In the genomic region with DNA sequence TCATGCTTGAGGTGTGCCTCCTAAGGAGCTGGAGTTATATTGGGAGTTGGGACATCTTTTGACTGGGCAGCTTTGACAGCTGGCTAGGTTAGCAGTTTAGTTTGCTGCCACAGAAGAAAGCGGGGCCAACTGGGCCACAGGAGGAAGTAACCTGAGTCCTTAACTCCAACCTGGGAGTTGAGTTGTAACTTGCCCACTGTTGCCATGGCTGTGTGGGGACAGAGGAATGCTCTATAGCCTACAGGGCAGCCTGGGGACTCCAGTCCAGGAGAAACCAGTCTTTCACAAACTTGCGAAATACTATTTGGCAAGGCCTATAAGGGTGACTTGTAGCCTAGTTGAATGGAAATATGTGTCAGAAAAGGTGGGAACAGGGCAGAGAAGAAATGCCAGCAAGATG, we compare ENCODE assay signal across 10 mouse cellular contexts. TPM values are rescaled to one million over a fixed set of nuclear protein-coding genes. Genes with fewer than 3 reads are reported as not detected.
A peak's percentile ranks its signal among the peaks of the same experiment; 100 is the strongest.
DNase-seq lines count a peak whose midpoint lies in the region; ATAC-seq and TF ChIP-seq lines count a peak whose summit lies in the region.
"Had no signal": no experiment of that assay in that cellular context is flagged by ENCODE, and none has a peak within 500 bp of the region (broad histone marks: within the 10 kb centered on the region; RNA-seq: fewer than 3 reads in every experiment).

No protein-coding gene starts in this region.

- DNase-seq in heart, adult 2 months: peak; percentile 31 to 49
- no peak for DNase-seq in heart, adult 8-10 months (ENCODE audit: low spot score)
- DNase-seq in gastrocnemius, adult 8-10 months (ENCODE audit: low spot score in 2 of 2): peak; percentile 54 to 72
- DNase-seq in kidney, postnatal 4 days: peak; percentile 20 to 47
- DNase-seq in ovary, postnatal 10 days (ENCODE audit: low spot score): no peak
- DNase-seq in T-cell, adult 2 months (ENCODE audit: low spot score): no peak

- no peak overlapping the region for H3K4me2 ChIP-seq in stomach, embryonic 16.5 days (ENCODE audit: low read depth, low read length)
- H3K4me2 ChIP-seq: hindbrain, embryonic 12.5 days; stomach, embryonic 15.5 days had no signal

- no peak overlapping the region for H3K4me3 ChIP-seq in heart, adult 2 months
- no peak overlapping the region for H3K4me3 ChIP-seq in stomach, embryonic 16.5 days (replicated peaks; ENCODE audit: low read length)
- H3K4me3 ChIP-seq: hindbrain, embryonic 12.5 days; stomach, embryonic 15.5 days had no signal

- no peaks in the 10 kb centered on the region for H3K27me3 ChIP-seq in heart, adult 2 months (ENCODE audit: control insufficient read depth, insufficient read depth, low read length)
- H3K27me3 ChIP-seq in stomach, embryonic 16.5 days (ENCODE audit: control insufficient read depth, insufficient read depth, low read length): no peaks in the 10 kb centered on the region
- H3K27me3 ChIP-seq: hindbrain, embryonic 12.5 days; stomach, embryonic 15.5 days had no signal

- peak; percentile 50; the same call in 1 of the 2 replicates for ATAC-seq in stomach, embryonic 16.5 days (ENCODE audit: insufficient read depth, low FRiP score)
- no peak for ATAC-seq in CD4-positive, CD25-positive, alpha-beta regulatory T cell, adult 4 months

- H3K79me2 ChIP-seq in heart, adult 2 months (replicated peaks; ENCODE audit: control insufficient read depth, insufficient read depth, low read length): no peaks in the 10 kb centered on the region

- H3K9ac ChIP-seq in heart, adult 2 months (ENCODE audit: low read depth, low read length): no peak overlapping the region
- H3K9ac ChIP-seq in stomach, embryonic 16.5 days (ENCODE audit: low read length): no peak overlapping the region
- H3K9ac ChIP-seq: hindbrain, embryonic 12.5 days; stomach, embryonic 15.5 days had no signal

- TF ChIP-seq POLR2A in heart, adult 2 months (IDR thresholded peaks at IDR 0.05; ENCODE audit: insufficient read depth, low read depth, low read length): no peak

- no peaks in the 10 kb centered on the region; the same call in 1 of the 2 replicates for H3K4me1 ChIP-seq in heart, adult 2 months (ENCODE audit: control insufficient read depth, insufficient read depth, low read length)
- no peaks in the 10 kb centered on the region for H3K4me1 ChIP-seq in stomach, embryonic 16.5 days (ENCODE audit: control insufficient read depth, insufficient read depth, low read length)
- H3K4me1 ChIP-seq: hindbrain, embryonic 12.5 days; stomach, embryonic 15.5 days had no signal

- H3K9me3 ChIP-seq in stomach, embryonic 16.5 days (replicated peaks; ENCODE audit: control insufficient read depth, low read length): no peaks in the 10 kb centered on the region
- H3K9me3 ChIP-seq: hindbrain, embryonic 12.5 days; stomach, embryonic 15.5 days had no signal

- H3K27ac ChIP-seq in heart, adult 2 months: no peak overlapping the region; the same call in 1 of the 2 replicates
- H3K27ac ChIP-seq in stomach, embryonic 16.5 days (ENCODE audit: low read length): peak overlapping the region; percentile 31; the same call in 1 of the 2 replicates
- H3K27ac ChIP-seq: hindbrain, embryonic 12.5 days; stomach, embryonic 15.5 days had no signal

- WGBS in heart, adult 2 months: 85% methylated on average over 2 of the region's 2 CpGs
- WGBS in stomach, embryonic 16.5 days: 81% methylated on average over 2 of the region's 2 CpGs

- H3K36me3 ChIP-seq in heart, adult 2 months (ENCODE audit: control insufficient read depth, insufficient read depth, low read length): no peaks in the 10 kb centered on the region
- H3K36me3 ChIP-seq in stomach, embryonic 16.5 days (ENCODE audit: control insufficient read depth, insufficient read depth, low read length): no peaks in the 10 kb centered on the region
- H3K36me3 ChIP-seq: hindbrain, embryonic 12.5 days; stomach, embryonic 15.5 days had no signal

- intact Hi-C loops in heart, adult 2 months (cut with DNase I): no loop called here

- no peak for TF ChIP-seq CTCF in heart, adult 2 months (IDR thresholded peaks at IDR 0.05)

- no peak for TF ChIP-seq EP300 in heart, adult 2 months (IDR thresholded peaks at IDR 0.05; ENCODE audit: insufficient read depth, low read depth, low read length)

RNA-seq across cellular contexts. Expression of gene Jade1, which starts 46.1 kb away (rescaled TPM):
- 10 to 100 TPM; 28.5 to 38.6 TPM for total RNA-seq in heart, adult 2 months (2021)
- 10.1 and 24.0 TPM in 2 replicates for polyA plus RNA-seq in heart, adult 2 months (2012; rRNA removed)
- 10 to 100 TPM; 26.5 to 40.1 (median 28.9) TPM for total RNA-seq in heart, adult 8-10 months (2022)
- total RNA-seq in gastrocnemius, adult 8-10 months (2022): 10 to 100 TPM; 22.4 to 29.0 (median 27.6) TPM
- polyA plus RNA-seq in stomach, embryonic 16.5 days (2015; fragmentation: Nextera tagmentation; extraction: Ambion mirVana): 11.5 and 11.6 TPM in 2 replicates
- polyA plus RNA-seq in CD4-positive, CD25-positive, alpha-beta regulatory T cell, adult 4 months (2017; shearing (Covaris generic)): 10 to 100 TPM in 1 of 2 experiments, 1 to 10 TPM in 1; 9.9 to 10.1 TPM

Comparison
In these comparisons a context has a peak if more than half of its experiments do, and no peak if none do; other contexts are left out.
1. DNase-seq: peak in heart, adult 2 months (2 of 2), gastrocnemius, adult 8-10 months (2 of 2) and kidney, postnatal 4 days (2 of 2); none in heart, adult 8-10 months (single experiment), ovary, postnatal 10 days (single experiment) and T-cell, adult 2 months (single experiment).